Mouse (Mus musculus): ENCODE measurements around the gene Pea15a. TPM values are rescaled to one million over a fixed set of nuclear protein-coding genes. Genes with fewer than 3 reads are reported as not detected.
A peak's percentile ranks its signal among the peaks of the same experiment; 100 is the strongest.

Gene Pea15a
- polyA plus RNA-seq, 1 experiment from 2014 or later = 488 TPM

DNA sequence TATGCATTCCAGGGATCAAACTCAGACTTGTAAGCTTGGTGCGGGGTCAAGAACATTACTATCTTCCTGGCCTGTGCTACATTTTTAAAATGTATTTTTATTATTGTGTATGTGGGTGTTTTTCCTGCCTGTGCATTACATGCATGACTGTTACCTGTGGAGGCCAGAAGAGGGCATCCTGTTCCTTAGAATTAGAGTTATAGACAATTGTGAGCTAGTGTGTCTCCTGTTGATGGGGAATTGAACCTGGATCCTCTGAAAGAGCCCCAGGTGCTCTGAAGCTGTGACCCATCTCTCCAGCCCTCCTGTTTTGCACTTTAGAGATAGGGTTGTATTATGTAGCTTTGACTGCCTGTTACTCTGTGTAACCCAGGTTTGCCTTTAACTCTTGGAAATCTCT, 44.6 kb downstream of the Pea15a start:
- H3K27me3 ChIP-seq = no peaks in the 10 kb centered on the region
- 0 out of 2 replicates have a peak, but pooled peaks have one; percentile 57 for ATAC-seq (replicated peaks)
- no peak overlapping the region for H3K4me3 ChIP-seq
- no peaks in the 10 kb centered on the region for H3K9me3 ChIP-seq
- no peak overlapping the region for H3K27ac ChIP-seq (replicated peaks)
- no peak overlapping the region for H3K9ac ChIP-seq (replicated peaks)
- H3K36me3 ChIP-seq = peaks cover 7% of the 10 kb centered on the region; the same call in 1 of the 2 replicates
- H3K4me2 ChIP-seq (replicated peaks) = no peak overlapping the region
- peaks cover 6% of the 10 kb centered on the region for H3K4me1 ChIP-seq
- 97% methylated on average over 1 of the region's 1 CpGs for WGBS

DNA sequence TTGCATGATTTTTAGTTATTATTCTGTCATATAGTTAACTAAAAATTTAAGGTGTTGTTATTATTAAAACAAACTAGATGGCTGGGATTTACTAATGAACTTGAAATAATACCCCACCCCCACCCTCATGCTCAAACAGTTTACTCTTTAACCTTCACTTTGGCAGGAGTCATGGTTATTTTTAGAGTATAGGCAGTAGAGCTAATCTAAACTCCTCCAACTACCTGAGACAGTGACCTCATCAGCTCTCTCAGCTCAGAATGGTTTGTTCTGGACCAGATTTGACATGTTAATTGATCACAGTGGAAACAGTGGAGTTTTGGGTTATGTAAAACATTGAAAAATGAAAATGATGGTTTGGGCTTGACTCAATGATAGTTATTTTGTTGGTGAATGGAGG, 46.1 kb downstream of the Pea15a start:
- no peak overlapping the region for H3K27ac ChIP-seq (replicated peaks)
- H3K4me2 ChIP-seq (replicated peaks) = no peak overlapping the region
- no peak for ATAC-seq (replicated peaks)
- no peak overlapping the region for H3K9ac ChIP-seq (replicated peaks)
- no peaks in the 10 kb centered on the region for H3K27me3 ChIP-seq
- H3K9me3 ChIP-seq = no peaks in the 10 kb centered on the region
- H3K4me1 ChIP-seq = peaks cover 6% of the 10 kb centered on the region
- H3K4me3 ChIP-seq = no peak overlapping the region
- peaks cover 12% of the 10 kb centered on the region for H3K36me3 ChIP-seq

DNA sequence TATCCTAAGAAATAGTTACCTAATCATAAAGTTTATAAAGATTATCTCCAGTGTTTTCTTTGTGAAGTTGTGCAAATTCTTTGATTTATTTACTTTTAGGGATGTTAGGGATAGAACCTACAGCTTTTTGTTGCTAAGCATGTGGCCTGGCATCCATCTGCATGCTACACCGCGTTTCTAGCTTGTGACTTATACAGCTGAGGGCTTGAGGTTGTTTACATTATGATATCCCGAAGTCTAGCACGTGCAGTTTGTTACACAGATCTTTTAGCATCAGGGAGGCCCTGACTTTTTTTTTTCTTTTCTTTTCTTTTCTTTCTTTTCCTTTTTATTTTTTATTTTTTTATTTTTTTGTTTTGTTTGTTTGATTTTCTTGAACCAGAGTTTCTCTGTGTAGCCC, 46.6 kb downstream of the Pea15a start:
- WGBS = 81% methylated on average over 4 of the region's 4 CpGs
- peaks cover 14% of the 10 kb centered on the region for H3K36me3 ChIP-seq
- H3K9ac ChIP-seq (replicated peaks) = no peak overlapping the region
- H3K27ac ChIP-seq (replicated peaks) = no peak overlapping the region
- H3K4me1 ChIP-seq = peaks cover under 1% of the 10 kb centered on the region; the same call in 1 of the 2 replicates
- ATAC-seq (replicated peaks) = no peak
- no peak overlapping the region for H3K4me3 ChIP-seq
- no peaks in the 10 kb centered on the region for H3K27me3 ChIP-seq
- no peak overlapping the region for H3K4me2 ChIP-seq (replicated peaks)
- H3K9me3 ChIP-seq = no peaks in the 10 kb centered on the region

DNA sequence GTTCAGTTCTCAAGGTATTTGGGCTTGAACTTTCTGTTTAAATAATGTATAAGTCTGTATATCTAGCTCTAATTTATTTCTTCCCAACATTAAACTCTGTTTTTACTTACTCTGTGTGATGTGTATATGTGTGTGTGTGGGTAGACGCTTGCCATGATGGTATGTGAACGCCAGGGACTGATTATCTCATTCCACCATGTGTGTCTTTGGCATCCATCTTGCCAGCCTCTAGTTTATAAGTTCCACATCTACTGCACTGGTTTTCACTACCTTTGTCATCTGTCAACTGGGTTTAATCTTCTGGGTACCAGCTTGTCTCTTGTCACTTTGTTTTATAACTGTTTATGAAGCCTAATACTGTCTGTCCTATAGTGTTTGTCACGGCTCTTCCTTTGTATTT, 51.1 kb downstream of the Pea15a start:
- H3K4me1 ChIP-seq = peaks cover 11% of the 10 kb centered on the region; the same call in 1 of the 2 replicates
- WGBS = 84% methylated on average over 3 of the region's 3 CpGs
- H3K36me3 ChIP-seq = peaks cover 45% of the 10 kb centered on the region
- no peak overlapping the region for H3K27ac ChIP-seq (replicated peaks)
- no peaks in the 10 kb centered on the region for H3K27me3 ChIP-seq
- ATAC-seq (replicated peaks) = no peak
- H3K4me3 ChIP-seq = no peak overlapping the region
- H3K9ac ChIP-seq (replicated peaks) = no peak overlapping the region
- H3K4me2 ChIP-seq (replicated peaks) = no peak overlapping the region
- H3K9me3 ChIP-seq = no peaks in the 10 kb centered on the region

DNA sequence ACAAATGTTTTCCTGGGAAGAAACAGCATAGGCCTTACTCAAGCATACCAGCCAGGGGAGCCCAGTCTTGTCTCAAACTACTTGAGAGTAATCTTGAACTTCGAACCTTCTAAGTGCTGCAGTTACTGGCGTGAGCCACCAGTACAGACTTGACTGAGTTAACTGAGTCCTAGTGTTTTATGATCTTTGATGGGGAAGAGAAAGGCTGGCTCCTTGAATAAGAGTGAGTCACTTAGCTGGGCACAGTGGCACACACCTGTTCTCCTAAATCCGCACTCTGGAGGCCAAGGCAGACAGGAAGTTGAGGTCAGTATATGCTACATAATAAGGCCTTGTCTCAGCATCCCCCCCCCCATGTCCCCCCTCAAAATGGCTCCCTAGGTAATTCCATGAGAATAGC, 52.1 kb downstream of the Pea15a start:
- 96% methylated on average over 3 of the region's 3 CpGs for WGBS

DNA sequence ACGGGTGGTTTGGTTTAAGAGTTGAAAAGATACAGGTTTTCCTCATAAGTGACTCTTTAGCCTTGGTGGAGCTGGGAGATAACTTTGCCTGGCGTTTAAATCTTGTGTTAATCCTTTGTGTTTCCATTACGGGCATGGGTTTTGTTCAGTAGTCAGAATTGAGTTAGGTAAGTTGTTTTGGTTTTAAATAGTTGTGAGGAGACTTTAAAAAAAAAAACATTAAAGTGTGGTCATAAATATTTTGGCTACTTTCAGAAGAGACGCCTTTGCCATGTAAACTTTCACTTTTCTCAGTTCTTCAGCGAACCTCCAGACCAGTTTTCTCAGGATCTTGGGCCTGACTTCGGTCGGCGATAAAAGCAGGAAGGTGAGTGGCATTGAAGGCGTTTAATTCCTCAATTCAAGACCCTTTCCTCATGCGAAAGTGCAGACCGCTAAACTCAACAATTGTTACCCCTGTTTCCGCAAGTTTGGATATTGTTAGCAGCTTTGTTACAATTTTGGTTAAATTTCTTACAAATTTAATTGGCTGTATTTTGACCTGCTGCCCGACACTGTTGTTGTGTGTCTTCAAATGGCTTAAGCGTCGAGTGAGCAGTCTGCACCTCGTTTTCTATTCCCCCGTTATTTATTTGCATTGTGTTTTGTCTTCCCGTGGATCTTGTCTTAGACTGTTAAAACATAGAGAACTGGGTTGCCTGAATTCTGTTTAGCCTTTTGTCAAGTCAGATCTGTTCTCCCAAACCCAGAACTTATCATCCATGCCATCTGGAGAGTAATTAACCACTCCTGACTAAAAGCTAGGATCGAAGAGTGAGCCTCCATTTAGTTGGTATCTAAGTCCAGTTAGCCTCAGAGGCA, 57.4 kb downstream of the Pea15a start:
- Histone ChIP-seq H3K9ac (replicated peaks) (peak overlapping the region; percentile 99), H3K36me3 (peaks cover 26% of the 10 kb centered on the region), H3K4me3 (peak overlapping the region; percentile 100), H3K4me1 (peaks cover 32% of the 10 kb centered on the region), H3K27me3 (no peaks in the 10 kb centered on the region), H3K27ac (replicated peaks) (peak overlapping the region; percentile 92), H3K9me3 (no peaks in the 10 kb centered on the region), H3K4me2 (replicated peaks) (peak overlapping the region; percentile 70)
- ATAC-seq (replicated peaks) = no peak
- 6% methylated on average over 19 of the region's 19 CpGs for WGBS

More for the DNA sequence above, 52.1 kb downstream of the Pea15a start:
- Histone ChIP-seq H3K9ac (replicated peaks) (no peak overlapping the region), H3K4me1 (peaks cover 19% of the 10 kb centered on the region), H3K4me2 (replicated peaks) (no peak overlapping the region), H3K27me3 (no peaks in the 10 kb centered on the region), H3K4me3 (no peak overlapping the region), H3K36me3 (peaks cover 45% of the 10 kb centered on the region), H3K27ac (replicated peaks) (no peak overlapping the region), H3K9me3 (no peaks in the 10 kb centered on the region)
- ATAC-seq (replicated peaks) = no peak

DNA sequence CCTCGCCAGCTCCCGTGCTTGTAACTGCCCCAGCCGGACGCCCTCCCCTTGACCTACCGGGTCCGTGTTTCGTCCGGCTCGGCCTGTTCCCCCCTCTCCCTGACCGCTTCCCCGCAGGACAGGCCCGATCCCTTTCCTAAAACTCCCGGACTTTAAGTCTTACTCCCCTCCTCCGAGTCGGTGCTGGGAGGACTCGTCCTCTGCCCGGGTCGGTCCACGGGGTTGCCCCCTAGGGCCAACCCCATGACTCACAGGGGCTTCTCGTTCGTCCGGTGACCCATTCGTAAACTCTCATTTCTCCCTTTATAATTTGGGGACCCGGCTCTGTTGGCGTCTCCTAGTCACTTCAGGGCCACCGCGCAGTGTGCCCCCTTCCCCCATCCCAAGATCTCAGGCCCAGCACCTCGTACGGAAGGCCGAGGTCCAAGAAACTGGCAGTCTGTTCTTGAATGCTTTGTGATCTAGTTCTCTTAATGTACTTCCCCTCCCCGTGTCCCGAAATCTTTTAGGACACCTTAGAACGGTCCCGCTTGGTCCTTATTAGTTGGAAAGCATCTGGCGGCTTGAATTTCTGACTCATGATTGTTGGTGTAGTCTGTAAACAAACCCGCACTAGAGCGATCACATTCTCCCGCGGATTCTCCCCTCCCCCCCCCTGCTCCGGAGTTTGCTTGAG, 58.2 kb downstream of the Pea15a start:
- peak; percentile 11 for ATAC-seq (replicated peaks)
- Histone ChIP-seq H3K27ac (replicated peaks) (peak overlapping the region; percentile 92), H3K4me1 (peaks cover 29% of the 10 kb centered on the region), H3K36me3 (peaks cover 20% of the 10 kb centered on the region), H3K27me3 (no peaks in the 10 kb centered on the region), H3K4me3 (peak overlapping the region; percentile 100), H3K4me2 (replicated peaks) (peak overlapping the region; percentile 70), H3K9ac (replicated peaks) (peak overlapping the region; percentile 99), H3K9me3 (no peaks in the 10 kb centered on the region)
- under 1% methylated on average over 37 of the region's 40 CpGs for WGBS

DNA sequence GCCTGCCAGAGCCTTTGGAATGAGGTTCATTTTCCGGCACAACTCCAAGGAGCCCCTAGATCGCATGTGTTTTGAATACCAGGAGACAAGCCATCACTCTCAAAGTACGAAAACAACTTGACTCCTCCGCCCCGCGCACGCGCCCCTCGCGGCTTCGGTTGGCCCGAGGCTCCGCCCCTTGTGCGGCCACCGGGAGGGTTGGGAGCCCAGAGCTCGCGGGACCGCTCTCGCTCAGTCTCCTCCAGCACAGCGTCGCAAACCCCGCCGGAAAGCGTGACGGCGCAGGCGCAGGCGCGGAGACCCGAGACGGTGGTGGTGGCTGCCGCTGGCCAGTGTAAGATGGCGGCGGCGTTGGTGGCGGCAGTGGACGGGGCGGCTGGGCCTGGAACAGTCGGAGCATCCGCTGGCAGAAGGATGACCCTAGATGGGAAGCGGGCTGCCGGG, 58.7 kb downstream of the Pea15a start, which contains the start of gene Dcaf8:
TSS of gene Dcaf8 (plus strand) at position 250 of the 444 bp plus-strand sequence.
- H3K27me3 ChIP-seq = no peaks in the 10 kb centered on the region
- H3K36me3 ChIP-seq = peaks cover 15% of the 10 kb centered on the region
- H3K9me3 ChIP-seq = no peaks in the 10 kb centered on the region
- ATAC-seq (replicated peaks) = peak; percentile 99
- peak within 1 kb of the TSS; percentile 92 for H3K27ac ChIP-seq (replicated peaks)
- peaks cover 29% of the 10 kb centered on the region for H3K4me1 ChIP-seq
- WGBS = under 1% methylated on average over 40 of the region's 42 CpGs
- H3K9ac ChIP-seq (replicated peaks) = peak within 1 kb of the TSS; percentile 99
- H3K4me3 ChIP-seq = peak within 1 kb of the TSS; percentile 100
- H3K4me2 ChIP-seq (replicated peaks) = peak within 1 kb of the TSS; percentile 70

Other genes with a start within 250 kb of the Pea15a start
- 48.0 and 51.5 TPM in 2 replicates for gene Vangl2, start 178.4 kb downstream of the Pea15a start, polyA plus RNA-seq (2015; fragmentation: Nextera tagmentation; extraction: Ambion mirVana)
- gene Nhlh1, start 149.2 kb downstream of the Pea15a start, polyA plus RNA-seq (2015; fragmentation: Nextera tagmentation; extraction: Ambion mirVana) = 3.9 and 4.6 TPM in 2 replicates
- 207 TPM in 2 replicates for gene Copa, start 124.3 kb downstream of the Pea15a start, polyA plus RNA-seq (2015; fragmentation: Nextera tagmentation; extraction: Ambion mirVana)
- gene Ncstn, start 124.0 kb downstream of the Pea15a start, polyA plus RNA-seq (2015; fragmentation: Nextera tagmentation; extraction: Ambion mirVana) = 104 and 105 TPM in 2 replicates
- 155 and 160 TPM in 2 replicates for gene Pex19, start 80.0 kb downstream of the Pea15a start, polyA plus RNA-seq (2015; fragmentation: Nextera tagmentation; extraction: Ambion mirVana)
- 104 and 109 TPM in 2 replicates for gene Dcaf8, start 58.7 kb downstream of the Pea15a start, polyA plus RNA-seq (2015; fragmentation: Nextera tagmentation; extraction: Ambion mirVana)
- gene Casq1, start 13.1 kb upstream of the Pea15a start, polyA plus RNA-seq (2015; fragmentation: Nextera tagmentation; extraction: Ambion mirVana) = 6.2 and 6.4 TPM in 2 replicates
- 0.09 and 0.10 TPM in 2 replicates for gene Atp1a4, start 51.6 kb upstream of the Pea15a start, polyA plus RNA-seq (2015; fragmentation: Nextera tagmentation; extraction: Ambion mirVana)
- gene Igsf8, start 54.8 kb upstream of the Pea15a start, polyA plus RNA-seq (2015; fragmentation: Nextera tagmentation; extraction: Ambion mirVana) = 137 and 162 TPM in 2 replicates
- 32.2 and 33.1 TPM in 2 replicates for gene Atp1a2, start 91.3 kb upstream of the Pea15a start, polyA plus RNA-seq (2015; fragmentation: Nextera tagmentation; extraction: Ambion mirVana)
- 3.4 and 3.5 TPM in 2 replicates for gene Kcnj9, start 122.5 kb upstream of the Pea15a start, polyA plus RNA-seq (2015; fragmentation: Nextera tagmentation; extraction: Ambion mirVana)
- gene Kcnj10, start 134.4 kb upstream of the Pea15a start, polyA plus RNA-seq (2015; fragmentation: Nextera tagmentation; extraction: Ambion mirVana) = 1.7 and 1.9 TPM in 2 replicates
- 4.7 TPM in 2 replicates for gene Pigm, start 169.7 kb upstream of the Pea15a start, polyA plus RNA-seq (2015; fragmentation: Nextera tagmentation; extraction: Ambion mirVana)